ENCODE assay signal across 31 mouse cellular contexts in genomic region chr14:84955300-84955699, GRCm38 (mm10).
"Had no signal": no experiment of that assay in that cellular context is flagged by ENCODE, and none has a peak within 500 bp of the region (broad histone marks: within the 10 kb centered on the region; RNA-seq: fewer than 3 reads in every experiment).

No protein-coding gene starts in this region.

- DNase-seq: heart, postnatal 10 days; heart, postnatal 14 days; heart, postnatal 36 days; heart, postnatal 4 days; kidney, adult 11 months; kidney, adult 18-20 months; kidney, adult 2 months; kidney, adult 8-10 months; kidney, adult 9 months; kidney, postnatal 10 days; kidney, postnatal 14 days; kidney, postnatal 25 days; kidney, postnatal 36 days; kidney, postnatal 4 days; layer of hippocampus, adult 9-11 months; layer of hippocampus, postnatal 36 days had no signal

- H3K27ac ChIP-seq: heart, embryonic 10.5 days; heart, embryonic 13.5 days; heart, embryonic 15.5 days; hindbrain, embryonic 10.5 days; hindbrain, embryonic 12.5 days; hindbrain, embryonic 13.5 days; hindbrain, embryonic 14.5 days; hindbrain, embryonic 15.5 days; hindbrain, postnatal 0 days; intestine, embryonic 15.5 days; kidney, embryonic 15.5 days; kidney, postnatal 0 days; layer of hippocampus, adult 2 months; left cerebral cortex, adult 2 months had no signal

- H3K36me3 ChIP-seq: heart, embryonic 10.5 days; heart, embryonic 12.5 days; heart, embryonic 13.5 days; heart, embryonic 15.5 days; hindbrain, embryonic 10.5 days; hindbrain, embryonic 12.5 days; hindbrain, embryonic 13.5 days; hindbrain, embryonic 15.5 days; intestine, embryonic 15.5 days; kidney, embryonic 15.5 days had no signal

- H3K4me1 ChIP-seq: heart, embryonic 10.5 days; heart, embryonic 12.5 days; heart, embryonic 13.5 days; heart, embryonic 15.5 days; hindbrain, embryonic 10.5 days; hindbrain, embryonic 12.5 days; hindbrain, embryonic 13.5 days; hindbrain, embryonic 15.5 days; intestine, embryonic 15.5 days; kidney, embryonic 15.5 days had no signal

- H3K9ac ChIP-seq: heart, embryonic 12.5 days; heart, embryonic 13.5 days; heart, embryonic 15.5 days; hindbrain, embryonic 12.5 days; hindbrain, embryonic 13.5 days; hindbrain, embryonic 14.5 days; hindbrain, embryonic 15.5 days; intestine, embryonic 15.5 days; kidney, embryonic 15.5 days had no signal

- H3K27me3 ChIP-seq: heart, embryonic 12.5 days; heart, embryonic 13.5 days; heart, embryonic 15.5 days; hindbrain, embryonic 12.5 days; hindbrain, embryonic 13.5 days; hindbrain, embryonic 15.5 days; intestine, embryonic 15.5 days; kidney, embryonic 15.5 days had no signal

- H3K9me3 ChIP-seq: heart, embryonic 10.5 days; heart, embryonic 12.5 days; heart, embryonic 13.5 days; heart, embryonic 15.5 days; hindbrain, embryonic 10.5 days; hindbrain, embryonic 12.5 days; hindbrain, embryonic 13.5 days; hindbrain, embryonic 15.5 days; intestine, embryonic 15.5 days; kidney, embryonic 15.5 days had no signal

- H3K4me3 ChIP-seq: heart, embryonic 10.5 days; heart, embryonic 12.5 days; heart, embryonic 13.5 days; heart, embryonic 15.5 days; hindbrain, embryonic 10.5 days; hindbrain, embryonic 12.5 days; hindbrain, embryonic 13.5 days; hindbrain, embryonic 15.5 days; intestine, embryonic 15.5 days; kidney, embryonic 15.5 days; layer of hippocampus, adult 2 months; left cerebral cortex, adult 2 months had no signal
